Mouse (Mus musculus) G1E-ER4 (cell line): ENCODE data around the gene Ndufaf2. TPM values are rescaled to one million over a fixed set of nuclear protein-coding genes. Genes with fewer than 3 reads are reported as not detected.

Source experiments
- GATA1 ChIP-seq: IDR thresholded peaks from one replicate; pipeline ENCODE4 v1.8.0; 2012; ENCODE audit warnings: low read length, inconsistent platforms
- polyA plus RNA-seq: library from polyadenylated mRNA; stranded (reverse); fragments of >175 nt; gene quantifications from 2 replicates; pipeline ENCODE4 v1.2.3, GENCODE M21; 2012

Ndufaf2 gene
- polyA plus RNA-seq, 1 experiment = 73.0 TPM

- no peak for TF ChIP-seq GATA1
Observed at GRCm38 (mm10) chr13:108119411-108120310, 38.8 kb downstream of the Ndufaf2 start.

- TF ChIP-seq GATA1 = no peak
Observed at GRCm38 (mm10) chr13:108118188-108118587, 40.2 kb downstream of the Ndufaf2 start.

GRCm38 (mm10) chr13:108117654-108118053 lies 40.8 kb downstream of the Ndufaf2 start:
- TF ChIP-seq GATA1 = no peak

- no peak for TF ChIP-seq GATA1
Observed at GRCm38 (mm10) chr13:108114257-108114656, 44.2 kb downstream of the Ndufaf2 start.

GRCm38 (mm10) chr13:108113536-108113935 lies 44.9 kb downstream of the Ndufaf2 start:
- no peak for TF ChIP-seq GATA1

- no peak for TF ChIP-seq GATA1
Observed at GRCm38 (mm10) chr13:108110929-108111328, 47.5 kb downstream of the Ndufaf2 start.

GRCm38 (mm10) chr13:108100700-108101099 lies 57.7 kb downstream of the Ndufaf2 start:
- TF ChIP-seq GATA1 = no peak

- no peak for TF ChIP-seq GATA1
Observed at GRCm38 (mm10) chr13:108096446-108096845, 62.0 kb downstream of the Ndufaf2 start.

- no peak for TF ChIP-seq GATA1
Observed at GRCm38 (mm10) chr13:108095617-108096016, 62.8 kb downstream of the Ndufaf2 start.

GRCm38 (mm10) chr13:108094681-108095080 lies 63.7 kb downstream of the Ndufaf2 start:
- no peak for TF ChIP-seq GATA1

GRCm38 (mm10) chr13:108092290-108092689 lies 66.1 kb downstream of the Ndufaf2 start:
- no peak for TF ChIP-seq GATA1

- TF ChIP-seq GATA1 = no peak
Observed at GRCm38 (mm10) chr13:108086724-108087123, 71.7 kb downstream of the Ndufaf2 start.

GRCm38 (mm10) chr13:108086036-108086435 lies 72.4 kb downstream of the Ndufaf2 start:
- no peak for TF ChIP-seq GATA1

GRCm38 (mm10) chr13:108084086-108084485 lies 74.3 kb downstream of the Ndufaf2 start:
- TF ChIP-seq GATA1 = no peak

- no peak for TF ChIP-seq GATA1
Observed at GRCm38 (mm10) chr13:108077901-108078300, 80.5 kb downstream of the Ndufaf2 start.

GRCm38 (mm10) chr13:108077476-108077875 lies 80.9 kb downstream of the Ndufaf2 start:
- TF ChIP-seq GATA1 = no peak

GRCm38 (mm10) chr13:108070171-108070570 lies 88.3 kb downstream of the Ndufaf2 start:
- TF ChIP-seq GATA1 = no peak
